Comparison of ENCODE assay signal across 18 mouse cellular contexts in the genomic region with DNA sequence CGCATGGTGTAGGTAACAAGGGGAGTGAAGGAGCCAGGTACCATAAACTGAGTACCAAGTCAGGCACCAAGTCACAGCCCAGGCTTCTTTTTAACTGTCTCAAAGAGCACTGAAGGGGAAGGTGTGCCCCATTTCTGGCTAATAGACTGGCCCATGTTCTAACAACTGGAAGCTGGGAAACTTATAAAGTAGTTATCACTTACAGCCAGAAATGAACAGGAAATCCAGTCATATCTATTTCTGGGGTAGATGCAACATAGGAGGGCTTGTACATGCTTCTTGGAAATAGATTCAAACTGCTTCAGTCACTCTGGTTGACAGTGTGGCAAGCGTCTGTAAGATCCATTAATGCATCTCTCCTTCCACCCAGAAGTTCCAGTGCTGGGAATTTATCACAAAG.
"Had no signal": no experiment of that assay in that cellular context is flagged by ENCODE, and none has a peak within 500 bp of the region (broad histone marks: within the 10 kb centered on the region; RNA-seq: fewer than 3 reads in every experiment).

No protein-coding gene starts in this region.

- H3K9me3 ChIP-seq: limb, embryonic 10.5 days; limb, embryonic 13.5 days; liver, embryonic 15.5 days; midbrain, embryonic 12.5 days; midbrain, embryonic 15.5 days; neural tube, embryonic 12.5 days; neural tube, embryonic 15.5 days; stomach, embryonic 15.5 days had no signal

- H3K4me1 ChIP-seq: limb, embryonic 13.5 days; midbrain, embryonic 12.5 days; midbrain, embryonic 15.5 days; neural tube, embryonic 12.5 days; neural tube, embryonic 15.5 days; stomach, embryonic 15.5 days had no signal

- DNase-seq: kidney, adult 18-20 months; kidney, postnatal 14 days; kidney, postnatal 4 days; liver; retina, postnatal 1 day; right cerebral cortex, postnatal 25 days; spleen, adult 18-20 months; thymus, postnatal 25 days had no signal

- ATAC-seq: intestine, embryonic 16.5 days; lung, postnatal 0 days; midbrain, embryonic 15.5 days had no signal

- H3K36me3 ChIP-seq: limb, embryonic 10.5 days; limb, embryonic 13.5 days; liver, embryonic 15.5 days; midbrain, embryonic 12.5 days; midbrain, embryonic 15.5 days; neural tube, embryonic 12.5 days; neural tube, embryonic 15.5 days; stomach, embryonic 15.5 days had no signal

- H3K27me3 ChIP-seq: limb, embryonic 13.5 days; liver, embryonic 15.5 days; midbrain, embryonic 12.5 days; midbrain, embryonic 15.5 days; neural tube, embryonic 12.5 days; neural tube, embryonic 15.5 days; stomach, embryonic 15.5 days had no signal

- H3K4me3 ChIP-seq: limb, embryonic 10.5 days; limb, embryonic 13.5 days; liver, embryonic 15.5 days; midbrain, embryonic 12.5 days; midbrain, embryonic 15.5 days; neural tube, embryonic 12.5 days; neural tube, embryonic 15.5 days; stomach, embryonic 15.5 days had no signal
